Mouse (Mus musculus): ENCODE results near the gene H2-DMb2. TPM values are rescaled to one million over a fixed set of nuclear protein-coding genes. Genes with fewer than 3 reads are reported as not detected.

Gene H2-DMb2
- total RNA-seq (2014; rRNA removed) (2.2 and 2.4 TPM in 2 replicates), polyA plus RNA-seq (2015; fragmentation: Nextera tagmentation; extraction: Ambion mirVana) (0.72 and 1.0 TPM in 2 replicates)

DNA sequence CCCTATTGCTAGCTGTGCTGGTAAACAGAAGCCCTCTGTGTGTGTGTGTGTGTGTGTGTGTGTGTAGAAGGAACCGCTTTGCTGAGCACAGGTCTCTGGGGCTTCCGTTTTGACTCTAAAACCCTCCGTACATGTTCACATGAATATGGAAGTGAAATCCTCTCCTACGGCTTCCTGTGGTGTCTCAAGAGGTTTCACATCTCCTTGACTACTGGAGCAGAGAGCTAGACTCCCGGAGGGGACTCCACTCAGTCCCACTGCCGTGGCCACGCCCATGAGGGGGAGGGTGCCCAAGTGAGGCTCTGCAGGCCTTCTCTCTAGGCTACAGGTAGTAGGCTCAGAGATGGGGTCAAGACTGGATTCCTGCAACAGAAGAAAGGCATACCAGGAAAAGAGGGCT is at the start of gene H2-DMb2:
Gene H2-DMb2 (plus strand): TSS at position 275 of the 400 bp plus-strand sequence.
- H3K9me3 ChIP-seq (ENCODE audit: low read length): no peaks in the 10 kb centered on the region
- ATAC-seq (peak; percentile 50; the same call in 1 of the 2 replicates), DNase-seq (no peak)

DNA sequence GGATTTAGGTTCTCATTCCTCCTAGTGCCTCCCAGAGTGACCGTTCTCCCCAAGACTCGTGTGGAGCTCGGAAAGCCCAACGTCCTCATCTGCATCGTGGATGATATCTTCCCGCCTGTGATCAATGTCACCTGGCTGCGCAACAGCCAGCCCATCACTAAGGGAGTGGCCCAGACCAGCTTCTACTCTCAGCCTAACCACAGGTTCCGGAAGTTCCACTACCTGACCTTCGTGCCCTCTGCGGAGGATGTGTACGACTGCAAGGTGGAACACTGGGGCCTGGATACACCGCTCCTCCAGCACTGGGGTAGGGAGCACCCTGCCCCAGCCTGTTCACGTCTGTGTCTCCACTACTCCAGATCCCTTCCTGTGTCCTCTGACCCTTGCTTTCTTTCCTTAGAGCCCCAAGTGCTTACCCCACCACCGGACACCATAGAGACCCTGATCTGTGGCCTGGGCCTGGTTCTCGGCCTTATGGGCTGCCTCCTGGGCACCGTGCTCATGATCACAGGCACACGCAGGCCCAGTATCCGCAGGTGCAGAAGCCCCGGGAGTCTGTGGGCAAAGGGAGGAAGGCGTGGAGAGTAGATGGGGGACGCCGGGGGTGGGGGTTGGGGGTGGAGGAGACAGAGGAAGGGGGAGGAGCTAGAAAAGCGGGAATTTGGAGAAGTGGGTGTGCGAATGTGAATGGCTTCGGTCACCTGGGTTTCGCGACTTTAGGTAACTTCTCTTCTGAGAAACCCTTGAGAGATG is 48.6 kb upstream of the H2-DMb2 start:
- Histone ChIP-seq H3K9ac (no peak overlapping the region), H3K4me1 (ENCODE audit: insufficient read depth) (no peaks in the 10 kb centered on the region), H3K36me3 (ENCODE audit: insufficient read depth) (no peaks in the 10 kb centered on the region), H3K9me3 (ENCODE audit: low read length) (no peaks in the 10 kb centered on the region), H3K27ac (ENCODE audit: low read depth, low read length) (no peak overlapping the region), H3K4me3 (ENCODE audit: low read depth, low read length) (no peak overlapping the region), H3K27me3 (ENCODE audit: insufficient read depth, low read length) (no peaks in the 10 kb centered on the region), H3K4me2 (ENCODE audit: low read depth) (no peak overlapping the region)
- ATAC-seq: no peak
- WGBS: 91% methylated on average over 27 of the region's 27 CpGs
- DNase-seq: no peak
- no peak for TF ChIP-seq CTCF (IDR thresholded peaks at IDR 0.05; ENCODE audit: low read depth)

More for the DNA sequence above, at the start of gene H2-DMb2:
- H3K36me3 ChIP-seq (ENCODE audit: insufficient read depth): no peaks in the 10 kb centered on the region
- no peak within 1 kb of the TSS for H3K9ac ChIP-seq
- no peaks in the 10 kb centered on the region for H3K4me1 ChIP-seq (ENCODE audit: insufficient read depth)
- H3K4me3 ChIP-seq (ENCODE audit: low read depth, low read length): no peak within 1 kb of the TSS
- TF ChIP-seq CTCF (IDR thresholded peaks at IDR 0.05; ENCODE audit: low read depth): no peak
- H3K27ac ChIP-seq (ENCODE audit: low read depth, low read length): no peak within 1 kb of the TSS
- no peak within 1 kb of the TSS for H3K4me2 ChIP-seq (ENCODE audit: low read depth)
- peaks cover 34% of the 10 kb centered on the region for H3K27me3 ChIP-seq (ENCODE audit: insufficient read depth, low read length)
- WGBS: 35% methylated on average over 7 of the region's 7 CpGs

DNA sequence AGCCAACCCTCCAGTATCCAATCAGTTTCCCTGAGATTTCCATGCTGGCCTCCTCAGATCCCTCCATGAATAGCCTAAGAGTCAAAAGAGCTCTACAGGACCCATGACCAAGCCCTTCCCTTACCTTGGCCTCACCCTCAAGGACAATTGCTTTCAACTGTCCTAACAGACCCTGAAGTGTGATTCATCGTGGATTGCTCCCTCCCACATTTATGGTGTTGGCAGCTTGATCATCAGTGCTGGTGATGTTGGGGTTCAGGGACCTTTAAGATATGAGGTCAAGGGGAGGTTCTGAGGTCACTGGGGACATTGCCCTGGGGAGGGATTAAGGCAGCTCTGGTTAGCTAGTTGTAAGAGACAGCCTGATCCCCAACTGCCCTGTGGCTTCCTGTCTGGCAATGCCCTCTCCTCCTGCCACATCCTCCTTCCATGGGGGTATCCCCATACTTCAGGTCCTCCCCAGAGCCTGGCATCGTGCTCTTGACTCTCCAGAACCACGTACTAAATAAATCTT is 46.6 kb upstream of the H2-DMb2 start:
- DNase-seq (no peak), ATAC-seq (no peak)
- Histone ChIP-seq H3K9me3 (ENCODE audit: low read length) (no peaks in the 10 kb centered on the region), H3K4me3 (ENCODE audit: low read depth, low read length) (no peak overlapping the region), H3K36me3 (ENCODE audit: insufficient read depth) (no peaks in the 10 kb centered on the region), H3K4me1 (ENCODE audit: insufficient read depth) (no peaks in the 10 kb centered on the region), H3K27me3 (ENCODE audit: insufficient read depth, low read length) (no peaks in the 10 kb centered on the region), H3K9ac (no peak overlapping the region), H3K4me2 (ENCODE audit: low read depth) (no peak overlapping the region), H3K27ac (ENCODE audit: low read depth, low read length) (no peak overlapping the region)
- WGBS: 75% methylated on average over 3 of the region's 3 CpGs
- no peak for TF ChIP-seq CTCF (IDR thresholded peaks at IDR 0.05; ENCODE audit: low read depth)

DNA sequence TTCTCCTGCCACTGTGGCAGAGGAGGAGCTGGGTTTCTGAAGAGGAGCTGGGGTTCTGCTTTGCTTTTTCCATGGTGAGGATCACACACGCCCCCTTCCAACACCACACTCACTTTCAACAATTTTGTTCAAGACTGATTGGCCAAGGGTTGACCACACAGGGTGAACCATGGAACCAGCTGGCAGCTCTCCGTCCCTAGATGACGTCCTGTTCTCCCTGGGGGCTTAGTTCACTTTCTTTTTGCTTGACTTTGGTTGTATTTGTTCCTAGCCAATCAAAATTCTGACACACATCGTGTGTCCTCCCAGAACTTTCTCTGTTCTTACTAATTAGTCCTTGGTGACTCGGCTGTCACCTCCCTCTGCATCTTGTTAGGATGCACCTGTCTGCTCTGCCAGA is 45.8 kb upstream of the H2-DMb2 start:
- Histone ChIP-seq H3K4me3 (ENCODE audit: low read depth, low read length) (no peak overlapping the region), H3K27ac (ENCODE audit: low read depth, low read length) (no peak overlapping the region), H3K4me2 (ENCODE audit: low read depth) (no peak overlapping the region), H3K4me1 (ENCODE audit: insufficient read depth) (no peaks in the 10 kb centered on the region), H3K36me3 (ENCODE audit: insufficient read depth) (no peaks in the 10 kb centered on the region), H3K27me3 (ENCODE audit: insufficient read depth, low read length) (no peaks in the 10 kb centered on the region), H3K9me3 (ENCODE audit: low read length) (no peaks in the 10 kb centered on the region), H3K9ac (no peak overlapping the region)
- DNase-seq (no peak), ATAC-seq (no peak)
- TF ChIP-seq CTCF (IDR thresholded peaks at IDR 0.05; ENCODE audit: low read depth): no peak
- WGBS: 57% methylated on average over 5 of the region's 5 CpGs

DNA sequence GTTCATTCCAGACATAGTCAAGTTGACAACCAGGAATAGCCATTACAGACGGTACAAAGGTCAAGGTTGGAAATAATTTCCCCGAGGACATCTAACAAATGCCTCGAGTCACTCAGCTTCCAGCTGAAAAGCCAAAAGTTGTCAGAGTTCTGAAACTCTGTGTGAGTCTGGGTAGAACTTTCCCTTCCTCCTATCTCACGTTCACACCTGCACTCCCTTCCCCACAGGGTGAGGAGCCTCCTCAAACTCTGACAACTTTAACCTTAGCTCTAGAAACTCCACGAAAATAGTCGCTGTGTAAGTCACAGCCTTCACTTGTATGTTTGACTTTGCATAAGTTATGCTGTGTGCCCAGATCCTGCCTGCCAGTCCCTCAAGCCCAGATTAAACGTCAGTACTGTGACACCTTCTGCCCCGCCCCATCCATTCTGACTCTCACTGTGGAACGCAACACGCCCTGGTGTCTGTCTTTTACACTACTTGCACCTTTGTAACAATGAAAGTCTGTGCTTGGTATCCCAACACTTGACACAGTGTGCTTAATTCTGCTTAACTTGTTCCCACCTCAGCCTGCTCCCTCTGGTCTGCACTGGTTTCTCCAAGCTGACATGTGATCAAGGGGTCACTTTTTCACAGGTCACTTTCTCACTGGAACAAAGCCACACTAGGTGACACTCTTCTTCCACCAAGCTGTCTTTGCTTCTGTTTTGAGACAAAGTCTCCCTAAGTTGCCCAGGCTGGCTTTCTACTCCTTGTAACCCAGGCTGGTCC is 44.2 kb upstream of the H2-DMb2 start:
- no peaks in the 10 kb centered on the region for H3K9me3 ChIP-seq (ENCODE audit: low read length)
- H3K4me3 ChIP-seq (ENCODE audit: low read depth, low read length): no peak overlapping the region
- H3K27me3 ChIP-seq (ENCODE audit: insufficient read depth, low read length): no peaks in the 10 kb centered on the region
- DNase-seq (no peak), ATAC-seq (no peak)
- H3K36me3 ChIP-seq (ENCODE audit: insufficient read depth): no peaks in the 10 kb centered on the region
- no peaks in the 10 kb centered on the region for H3K4me1 ChIP-seq (ENCODE audit: insufficient read depth)
- H3K9ac ChIP-seq: no peak overlapping the region
- H3K27ac ChIP-seq (ENCODE audit: low read depth, low read length): no peak overlapping the region
- WGBS: 63% methylated on average over 10 of the region's 10 CpGs
- TF ChIP-seq CTCF (IDR thresholded peaks at IDR 0.05; ENCODE audit: low read depth): no peak
- no peak overlapping the region for H3K4me2 ChIP-seq (ENCODE audit: low read depth)

DNA sequence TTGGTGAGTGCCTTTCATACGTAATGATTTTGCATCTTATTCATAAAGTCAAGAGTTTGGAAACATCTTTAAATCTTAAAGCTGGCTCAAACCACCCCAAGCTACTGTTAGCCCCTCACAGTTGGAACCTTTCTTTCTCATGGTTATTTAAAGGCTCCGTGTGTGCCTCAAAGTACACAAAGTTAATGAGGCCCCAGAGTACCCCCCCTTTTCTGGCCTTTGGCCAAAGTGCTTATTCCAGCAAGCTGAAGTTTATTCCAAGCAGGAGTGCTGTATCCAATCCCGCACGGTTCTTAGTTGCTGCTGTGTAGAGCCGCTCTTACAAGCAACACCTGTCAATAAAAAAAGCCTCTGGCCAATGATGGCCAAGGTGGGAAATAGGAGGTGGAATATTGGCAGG is 43.6 kb upstream of the H2-DMb2 start:
- no peak overlapping the region for H3K27ac ChIP-seq (ENCODE audit: low read depth, low read length)
- H3K9ac ChIP-seq: no peak overlapping the region
- TF ChIP-seq CTCF (IDR thresholded peaks at IDR 0.05; ENCODE audit: low read depth): no peak
- ATAC-seq (no peak), DNase-seq (no peak)
- H3K27me3 ChIP-seq (ENCODE audit: insufficient read depth, low read length): no peaks in the 10 kb centered on the region
- no peak overlapping the region for H3K4me3 ChIP-seq (ENCODE audit: low read depth, low read length)
- H3K36me3 ChIP-seq (ENCODE audit: insufficient read depth): no peaks in the 10 kb centered on the region
- 29% methylated on average over 5 of the region's 5 CpGs for WGBS
- no peaks in the 10 kb centered on the region for H3K4me1 ChIP-seq (ENCODE audit: insufficient read depth)
- no peak overlapping the region for H3K4me2 ChIP-seq (ENCODE audit: low read depth)
- H3K9me3 ChIP-seq (ENCODE audit: low read length): no peaks in the 10 kb centered on the region

DNA sequence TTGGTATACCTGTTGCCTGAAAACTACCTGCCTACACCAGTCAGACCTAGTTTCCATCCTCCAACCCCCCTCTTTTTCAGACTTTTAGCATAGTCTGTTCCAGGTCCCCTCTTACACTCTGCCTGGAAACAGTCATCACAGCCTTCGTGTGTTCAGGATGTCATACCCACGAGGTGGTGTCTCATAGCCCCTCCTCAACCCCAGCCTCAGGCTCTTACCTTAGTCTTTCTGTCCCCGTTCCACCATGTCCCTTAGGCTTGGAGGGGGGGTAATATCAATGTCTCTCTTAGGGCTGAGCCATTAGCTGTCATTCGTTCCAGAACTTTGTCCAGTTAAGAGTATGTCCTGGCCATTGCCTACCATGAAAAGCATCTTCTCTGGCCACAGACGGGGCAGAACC is 41.9 kb upstream of the H2-DMb2 start:
- Histone ChIP-seq H3K4me2 (ENCODE audit: low read depth) (no peak overlapping the region), H3K9me3 (ENCODE audit: low read length) (no peaks in the 10 kb centered on the region), H3K4me1 (ENCODE audit: insufficient read depth) (no peaks in the 10 kb centered on the region), H3K36me3 (ENCODE audit: insufficient read depth) (no peaks in the 10 kb centered on the region), H3K9ac (no peak overlapping the region), H3K27me3 (ENCODE audit: insufficient read depth, low read length) (no peaks in the 10 kb centered on the region), H3K27ac (ENCODE audit: low read depth, low read length) (no peak overlapping the region), H3K4me3 (ENCODE audit: low read depth, low read length) (no peak overlapping the region)
- ATAC-seq (peak; percentile 6; the same call in 1 of the 2 replicates), DNase-seq (no peak)
- WGBS: 31% methylated on average over 5 of the region's 5 CpGs
- TF ChIP-seq CTCF (IDR thresholded peaks at IDR 0.05; ENCODE audit: low read depth): no peak

Measured in forebrain, postnatal 0 days (tissue).